Mouse (Mus musculus) hindbrain, embryonic 15.5 days (tissue): ENCODE results near the gene Ttc34. TPM values are rescaled to one million over a fixed set of nuclear protein-coding genes. Genes with fewer than 3 reads are reported as not detected.
A peak's percentile ranks its signal among the peaks of the same experiment; 100 is the strongest.

ENCODE experiments used
- ATAC-seq: fragments of 200-750 bp; cut with Nextera tagmentation; 2 replicates; pipeline ENCODE4 v1.8.0; 2017; ENCODE audit warnings: low read depth, moderate number of reproducible peaks, moderate TSS enrichment; ENCODE audit not compliant: low FRiP score
- H3K27ac ChIP-seq: fragments of 300-500 bp; sonication (generic); replicated peaks from 2 replicates; pipeline ENCODE4 v1.5.1; 2015; ENCODE audit warnings: mild to moderate bottlenecking, inconsistent platforms
- H3K27me3 ChIP-seq: fragments of 300-500 bp; sonication (generic); 2 replicates; pipeline ENCODE4 v1.6.1; 2015; ENCODE audit warnings: control low read depth, inconsistent platforms
- H3K36me3 ChIP-seq: fragments of 300-500 bp; sonication (generic); 2 replicates; pipeline ENCODE4 v1.6.1; 2015; ENCODE audit warnings: control low read depth, inconsistent platforms
- H3K4me1 ChIP-seq: fragments of 300-500 bp; sonication (generic); replicated peaks from 2 replicates; pipeline ENCODE4 v1.6.1; 2015; ENCODE audit warnings: control low read depth, inconsistent platforms
- H3K4me2 ChIP-seq: fragments of 300-500 bp; sonication (generic); 2 replicates; pipeline ENCODE4 v1.6.1; 2015; ENCODE audit warnings: moderate library complexity, mild to moderate bottlenecking, inconsistent platforms
- H3K4me3 ChIP-seq: fragments of 300-500 bp; sonication (generic); 2 replicates; pipeline ENCODE4 v1.5.1; 2015; ENCODE audit warnings: mild to moderate bottlenecking, inconsistent platforms
- H3K9ac ChIP-seq: fragments of 300-500 bp; sonication (generic); 2 replicates; pipeline ENCODE4 v1.6.1; 2015; ENCODE audit warnings: inconsistent platforms
- H3K9me3 ChIP-seq: fragments of 300-500 bp; sonication (generic); 2 replicates; pipeline ENCODE4 v1.6.1; 2016; ENCODE audit warnings: control low read depth, inconsistent platforms
- WGBS: fragments of 180-500 bp; shearing (Covaris S2); methylation state at CpG from one replicate; pipeline ENCODE4 v1.1.7; 2015; 5-methylcytosine and 5-hydroxymethylcytosine counted together
- polyA plus RNA-seq: library from polyadenylated mRNA; unstranded; fragments of >200 nt; fragmentation: Nextera tagmentation; extraction: Ambion mirVana; gene quantifications from 2 replicates; pipeline ENCODE4 v1.2.1, GENCODE M21; 2015

Gene Ttc34
- 1.2 and 2.0 TPM in 2 replicates for polyA plus RNA-seq

DNA sequence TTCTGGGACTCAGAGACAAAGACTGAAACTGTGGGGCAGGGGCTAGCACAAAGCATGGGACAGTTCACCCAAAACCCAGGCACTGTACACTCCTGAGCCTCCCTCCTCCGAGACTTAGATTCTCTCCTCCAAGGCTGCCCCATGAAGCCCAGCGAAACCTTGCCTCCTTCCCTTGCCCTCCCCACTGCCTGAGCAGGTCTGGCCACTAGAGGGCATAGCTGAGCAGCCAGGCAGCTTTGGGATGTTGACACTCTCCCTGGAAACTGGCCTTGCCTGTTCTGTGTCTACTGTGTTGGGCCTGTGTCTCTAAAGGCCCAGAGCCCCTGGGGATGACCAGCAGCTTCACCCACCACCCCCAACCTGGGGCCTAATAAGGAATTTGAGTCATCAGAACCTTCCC, at the start of gene Ttc34:
Gene Ttc34 (plus strand): TSS at position 290 of the 400 bp plus-strand sequence.
- ATAC-seq: peak; percentile 46
- Histone ChIP-seq H3K9ac (no peak within 1 kb of the TSS), H3K4me2 (no peak within 1 kb of the TSS), H3K4me3 (no peak within 1 kb of the TSS), H3K9me3 (no peaks in the 10 kb centered on the region), H3K36me3 (no peaks in the 10 kb centered on the region), H3K4me1 (peaks cover 18% of the 10 kb centered on the region), H3K27ac (no peak within 1 kb of the TSS), H3K27me3 (0 out of 2 replicates have a peak, but pooled peaks cover 9% of the 10 kb centered on the region)
- WGBS: 52% methylated on average over 2 of the region's 2 CpGs

DNA sequence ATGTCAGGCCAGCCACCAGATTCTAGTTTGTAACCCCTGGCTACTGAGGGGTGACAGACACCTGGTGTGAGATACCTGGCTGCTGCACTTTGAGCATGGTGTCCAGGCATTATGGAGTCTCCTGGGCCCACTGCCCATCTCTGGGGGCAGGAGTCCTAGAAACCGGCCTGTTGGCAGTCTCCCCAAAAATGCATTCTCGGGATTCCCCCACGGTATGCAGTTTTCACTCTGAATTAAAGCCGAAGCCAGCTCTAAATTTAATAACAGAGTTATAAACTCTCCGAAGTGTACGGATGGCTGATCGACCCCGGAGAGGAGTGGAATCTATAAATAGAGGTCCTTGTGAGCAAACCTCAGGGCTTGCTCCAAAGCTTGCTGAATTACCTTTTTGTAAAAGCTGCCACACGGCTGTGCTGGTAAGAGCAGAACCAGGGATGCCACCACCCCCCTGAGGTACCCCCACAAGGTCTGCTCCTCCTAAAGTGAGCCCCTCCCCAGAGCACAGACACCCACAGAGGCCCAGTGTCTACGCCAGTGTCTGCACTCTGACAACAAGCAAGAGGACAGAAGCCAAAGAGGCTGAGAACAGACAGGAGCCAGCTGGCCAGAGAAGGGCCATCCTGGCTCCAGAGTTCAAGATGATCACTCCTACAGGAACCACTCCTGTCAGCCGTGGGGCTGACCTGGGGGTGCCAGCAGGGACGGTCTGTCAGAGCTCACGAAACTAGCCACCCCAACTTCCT, 49.1 kb upstream of the Ttc34 start:
- ATAC-seq: no peak
- H3K4me1 ChIP-seq: 0 out of 2 replicates have a peak, but pooled peaks cover 4% of the 10 kb centered on the region
- H3K9ac ChIP-seq: no peak overlapping the region

DNA sequence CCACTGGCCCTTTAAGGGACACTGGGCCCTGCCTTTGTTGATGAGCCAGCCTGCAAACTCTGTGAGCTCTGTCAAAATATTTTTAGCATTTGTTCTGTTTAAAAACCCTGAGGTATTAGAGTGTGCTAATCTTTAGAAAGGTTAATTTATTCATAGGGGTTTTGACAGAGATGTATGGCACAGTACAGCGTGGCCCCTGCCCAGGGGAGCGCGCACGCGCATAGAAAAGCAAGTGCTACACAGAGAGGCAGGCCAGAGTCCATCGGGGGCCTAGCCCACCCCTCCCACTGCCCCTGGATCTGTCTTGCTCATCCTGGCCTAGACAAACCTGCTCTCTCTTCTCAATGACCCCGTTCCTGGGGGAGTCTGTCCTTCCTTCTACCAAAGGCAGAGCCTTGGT, 45.4 kb upstream of the Ttc34 start:
- Histone ChIP-seq H3K27ac (no peak overlapping the region), H3K36me3 (no peaks in the 10 kb centered on the region), H3K4me2 (no peak overlapping the region), H3K27me3 (no peaks in the 10 kb centered on the region), H3K9me3 (no peaks in the 10 kb centered on the region), H3K9ac (no peak overlapping the region), H3K4me3 (no peak overlapping the region), H3K4me1 (0 out of 2 replicates have a peak, but pooled peaks cover 4% of the 10 kb centered on the region)
- WGBS: 52% methylated on average over 7 of the region's 7 CpGs
- ATAC-seq: peak; percentile 58; the same call in 1 of the 2 replicates

More for the DNA sequence above, 49.1 kb upstream of the Ttc34 start:
- Histone ChIP-seq H3K27ac (no peak overlapping the region), H3K36me3 (no peaks in the 10 kb centered on the region), H3K9me3 (no peaks in the 10 kb centered on the region), H3K4me3 (no peak overlapping the region), H3K4me2 (no peak overlapping the region), H3K27me3 (peaks cover 3% of the 10 kb centered on the region; the same call in 1 of the 2 replicates)
- 59% methylated on average over 13 of the region's 13 CpGs for WGBS

DNA sequence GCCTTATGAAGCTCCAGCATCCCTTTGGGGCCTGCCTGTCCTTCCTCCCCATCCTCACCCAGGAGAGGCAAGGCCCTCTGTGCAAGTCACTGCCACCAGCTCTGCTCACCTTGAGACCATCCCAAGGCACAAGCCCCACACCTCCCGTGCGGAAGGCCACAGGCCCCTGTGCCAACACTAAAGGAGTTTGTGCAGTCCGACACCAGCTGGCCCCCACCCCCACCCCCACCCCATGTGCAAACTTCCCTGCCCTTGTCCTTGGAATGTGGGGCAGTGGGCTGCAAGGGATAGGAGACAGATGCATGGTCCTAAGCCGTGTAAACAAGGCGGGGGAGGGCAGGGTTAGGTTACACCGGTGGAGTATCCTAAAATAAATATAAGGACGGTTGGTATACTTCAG, 43.8 kb upstream of the Ttc34 start:
- H3K9ac ChIP-seq: no peak overlapping the region
- no peaks in the 10 kb centered on the region for H3K4me1 ChIP-seq
- 88% methylated on average over 7 of the region's 7 CpGs for WGBS
- no peak for ATAC-seq
- no peak overlapping the region for H3K4me2 ChIP-seq
- no peaks in the 10 kb centered on the region for H3K9me3 ChIP-seq
- H3K27ac ChIP-seq: no peak overlapping the region
- no peaks in the 10 kb centered on the region for H3K36me3 ChIP-seq
- no peaks in the 10 kb centered on the region for H3K27me3 ChIP-seq
- H3K4me3 ChIP-seq: no peak overlapping the region

- H3K27me3 ChIP-seq: peaks cover 13% of the 10 kb centered on the region
- WGBS: 10% methylated on average over 4 of the region's 4 CpGs
- no peaks in the 10 kb centered on the region for H3K36me3 ChIP-seq
- H3K9me3 ChIP-seq: no peaks in the 10 kb centered on the region
- no peak overlapping the region for H3K4me2 ChIP-seq
- no peak for ATAC-seq
- no peak overlapping the region for H3K9ac ChIP-seq
- peaks cover 11% of the 10 kb centered on the region for H3K4me1 ChIP-seq
- H3K4me3 ChIP-seq: no peak overlapping the region
- H3K27ac ChIP-seq: no peak overlapping the region
Observed at GRCm38 (mm10) chr4:154797834-154798233, 39.4 kb upstream of the Ttc34 start.

DNA sequence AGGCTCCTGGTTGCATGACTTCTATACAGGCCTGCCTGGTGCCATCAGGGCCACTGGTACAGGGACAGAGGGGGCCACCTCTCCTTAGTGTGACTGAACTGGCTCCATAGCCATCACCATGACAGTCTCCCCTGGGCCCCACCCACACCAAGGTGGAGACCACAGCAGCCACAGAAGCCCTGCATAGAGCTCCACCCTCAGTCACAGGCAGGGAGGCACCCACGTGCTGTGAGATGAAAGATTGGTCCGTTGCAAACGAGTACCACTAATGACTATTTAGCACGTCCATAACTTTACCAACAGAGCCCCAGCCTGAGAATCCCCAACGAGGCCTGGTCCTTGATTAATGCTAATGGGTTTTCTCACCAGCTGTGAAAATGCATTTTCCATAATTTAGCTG, 36.7 kb upstream of the Ttc34 start:
- Histone ChIP-seq H3K9me3 (no peaks in the 10 kb centered on the region), H3K4me2 (no peak overlapping the region), H3K36me3 (no peaks in the 10 kb centered on the region), H3K4me1 (peaks cover 11% of the 10 kb centered on the region), H3K4me3 (no peak overlapping the region), H3K27ac (no peak overlapping the region), H3K9ac (no peak overlapping the region), H3K27me3 (peaks cover 15% of the 10 kb centered on the region)
- WGBS: 46% methylated on average over 5 of the region's 5 CpGs
- peak; percentile 48; the same call in 1 of the 2 replicates for ATAC-seq

- peaks cover 15% of the 10 kb centered on the region for H3K27me3 ChIP-seq
- H3K4me2 ChIP-seq: peak overlapping the region; percentile 3; the same call in 1 of the 2 replicates
- ATAC-seq: no peak
- peaks cover 11% of the 10 kb centered on the region for H3K4me1 ChIP-seq
- H3K9ac ChIP-seq: no peak overlapping the region
- H3K36me3 ChIP-seq: no peaks in the 10 kb centered on the region
- no peaks in the 10 kb centered on the region for H3K9me3 ChIP-seq
- 10% methylated on average over 26 of the region's 26 CpGs for WGBS
- no peak overlapping the region for H3K4me3 ChIP-seq
- no peak overlapping the region for H3K27ac ChIP-seq
Observed at GRCm38 (mm10) chr4:154802210-154802609, 35.0 kb upstream of the Ttc34 start.

- Histone ChIP-seq H3K4me2 (no peak overlapping the region), H3K4me3 (no peak overlapping the region), H3K27me3 (peaks cover 21% of the 10 kb centered on the region), H3K9ac (no peak overlapping the region), H3K4me1 (0 out of 2 replicates have a peak, but pooled peaks cover 3% of the 10 kb centered on the region), H3K27ac (no peak overlapping the region), H3K9me3 (no peaks in the 10 kb centered on the region), H3K36me3 (no peaks in the 10 kb centered on the region)
- WGBS: 33% methylated on average over 6 of the region's 6 CpGs
- ATAC-seq: peak; percentile 67; the same call in 1 of the 2 replicates
Observed at GRCm38 (mm10) chr4:154825662-154826061, 11.6 kb upstream of the Ttc34 start.

- H3K27me3 ChIP-seq: peaks cover 21% of the 10 kb centered on the region
Observed at GRCm38 (mm10) chr4:154826224-154826623, 11.0 kb upstream of the Ttc34 start.

DNA sequence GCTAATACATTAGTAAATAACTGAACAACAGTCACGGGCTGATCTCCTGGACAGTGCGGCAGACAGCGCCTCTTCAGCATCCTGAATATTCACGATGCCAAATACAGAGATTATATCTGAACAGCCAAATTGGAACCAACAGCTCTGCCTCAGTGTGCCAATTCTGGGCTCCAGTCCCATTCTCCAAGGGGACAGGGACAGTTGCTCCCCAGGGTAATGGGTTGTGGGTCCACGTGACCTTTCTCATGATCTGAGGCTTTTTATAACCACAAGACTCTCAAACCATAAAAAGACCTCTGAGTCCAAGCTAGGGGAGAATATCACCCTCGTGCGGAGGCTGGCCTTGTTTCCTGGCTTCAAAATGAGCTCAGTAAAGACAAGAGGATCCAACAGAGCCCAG, 10.1 kb upstream of the Ttc34 start:
- peaks cover 21% of the 10 kb centered on the region for H3K27me3 ChIP-seq
- WGBS: 68% methylated on average over 7 of the region's 7 CpGs
- no peak overlapping the region for H3K9ac ChIP-seq
- H3K4me2 ChIP-seq: no peak overlapping the region
- no peak overlapping the region for H3K27ac ChIP-seq
- H3K36me3 ChIP-seq: no peaks in the 10 kb centered on the region
- peaks cover 8% of the 10 kb centered on the region for H3K4me1 ChIP-seq
- ATAC-seq: no peak
- H3K9me3 ChIP-seq: no peaks in the 10 kb centered on the region
- H3K4me3 ChIP-seq: no peak overlapping the region

More at GRCm38 (mm10) chr4:154826224-154826623, 11.0 kb upstream of the Ttc34 start:
- no peaks in the 10 kb centered on the region for H3K9me3 ChIP-seq
- no peak overlapping the region for H3K4me2 ChIP-seq
- H3K4me3 ChIP-seq: no peak overlapping the region
- no peak for ATAC-seq
- no peak overlapping the region for H3K27ac ChIP-seq
- WGBS: 61% methylated on average over 7 of the region's 7 CpGs
- no peak overlapping the region for H3K9ac ChIP-seq
- H3K4me1 ChIP-seq: 0 out of 2 replicates have a peak, but pooled peaks cover 3% of the 10 kb centered on the region
- no peaks in the 10 kb centered on the region for H3K36me3 ChIP-seq

DNA sequence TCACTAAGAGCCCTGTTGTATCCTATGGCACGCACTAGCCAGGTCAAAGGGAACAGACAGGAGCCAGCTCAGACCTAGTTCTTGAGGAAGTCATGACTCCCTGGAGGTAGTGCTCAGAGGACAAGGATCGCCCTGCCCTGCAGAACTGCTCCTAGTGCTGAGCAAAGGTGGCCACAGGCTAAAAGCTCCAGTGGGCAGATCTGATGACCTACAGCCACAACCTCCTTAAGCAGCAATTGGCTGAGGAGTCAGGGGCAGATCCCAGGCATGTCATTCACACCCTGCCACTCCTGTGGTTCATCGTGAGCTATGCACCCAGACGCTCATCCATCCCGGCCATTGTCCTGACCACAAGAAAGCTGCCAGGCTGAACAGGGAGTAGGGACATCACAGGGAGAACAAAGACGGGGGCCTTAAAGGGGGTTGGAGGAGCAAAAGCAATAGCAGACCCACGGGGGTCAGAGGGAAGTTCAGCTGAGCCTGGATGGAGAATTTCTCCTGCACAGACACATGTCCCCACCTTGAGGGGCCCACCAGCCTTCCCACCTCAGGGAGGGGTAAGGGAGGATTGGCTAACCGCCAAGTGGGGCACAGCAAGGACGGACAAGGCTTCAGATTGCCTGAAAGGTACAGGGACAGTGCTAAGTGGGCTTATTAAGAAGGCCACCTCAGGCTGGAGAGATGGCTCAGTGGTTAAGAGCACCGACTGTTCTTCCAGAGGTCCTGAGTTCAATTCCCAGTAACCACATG, 9.2 kb upstream of the Ttc34 start:
- Histone ChIP-seq H3K4me3 (no peak overlapping the region), H3K27ac (no peak overlapping the region), H3K9me3 (no peaks in the 10 kb centered on the region), H3K27me3 (peaks cover 21% of the 10 kb centered on the region), H3K4me2 (no peak overlapping the region), H3K36me3 (no peaks in the 10 kb centered on the region), H3K9ac (no peak overlapping the region), H3K4me1 (peaks cover 16% of the 10 kb centered on the region)
- WGBS: 39% methylated on average over 10 of the region's 10 CpGs
- ATAC-seq: no peak
